Mouse (Mus musculus) CD4-positive, CD25-positive, alpha-beta regulatory T cell, adult 2 months (primary cell): ENCODE measurements at regions not wholly inside any gene's neighbourhood (a gene's known extent, or its start where the extent isn't known, plus 50 kb on each side); places are given as distances from the start of the nearest gene placed in this dataset.

Experiments
- DNase-seq: peaks from one replicate; pipeline ENCODE4 v3.0.0-alpha.2; 2012; ENCODE audit warnings: low read depth, low spot score

- DNase-seq: no peak
Measured at GRCm38 (mm10) chr3:78782766-78783165, 503.6 kb downstream of the Rapgef2 start.

- DNase-seq: no peak
Measured at GRCm38 (mm10) chr3:78755686-78756476, 530.4 kb downstream of the Rapgef2 start.

GRCm38 (mm10) chr3:78736111-78736510 lies 550.2 kb downstream of the Rapgef2 start:
- no peak for DNase-seq

- DNase-seq: no peak
Measured at GRCm38 (mm10) chr3:78716691-78717090, 569.6 kb downstream of the Rapgef2 start.

GRCm38 (mm10) chr3:78707687-78708086 lies 578.6 kb downstream of the Rapgef2 start:
- no peak for DNase-seq

GRCm38 (mm10) chr3:78698936-78699335 lies 587.4 kb downstream of the Rapgef2 start:
- no peak for DNase-seq

GRCm38 (mm10) chr3:78691499-78691898 lies 594.8 kb downstream of the Rapgef2 start:
- no peak for DNase-seq

GRCm38 (mm10) chr3:78677656-78678055 lies 608.7 kb downstream of the Rapgef2 start:
- DNase-seq: no peak

- DNase-seq: no peak
Measured at GRCm38 (mm10) chr3:78676806-78677205, 609.5 kb downstream of the Rapgef2 start.

GRCm38 (mm10) chr3:78674529-78675187 lies 611.7 kb downstream of the Rapgef2 start:
- DNase-seq: no peak

GRCm38 (mm10) chr3:78668050-78668449 lies 618.3 kb downstream of the Rapgef2 start:
- no peak for DNase-seq

- DNase-seq: no peak
Measured at GRCm38 (mm10) chr3:78667374-78668023, 618.8 kb downstream of the Rapgef2 start.

- DNase-seq: no peak
Measured at GRCm38 (mm10) chr3:78648115-78648514, 638.2 kb downstream of the Rapgef2 start.

- DNase-seq: no peak
Measured at GRCm38 (mm10) chr3:78635386-78635785, 650.9 kb downstream of the Rapgef2 start.

- DNase-seq: no peak
Measured at GRCm38 (mm10) chr3:78618900-78619299, 667.4 kb downstream of the Rapgef2 start.

GRCm38 (mm10) chr3:78594718-78595236 lies 691.5 kb downstream of the Rapgef2 start:
- DNase-seq: no peak

- no peak for DNase-seq
Measured at GRCm38 (mm10) chr3:78594305-78594704, 692.0 kb downstream of the Rapgef2 start.

GRCm38 (mm10) chr3:78586639-78587038 lies 699.7 kb downstream of the Rapgef2 start:
- DNase-seq: no peak

- no peak for DNase-seq
Measured at GRCm38 (mm10) chr3:78581868-78582267, 704.4 kb downstream of the Rapgef2 start.

GRCm38 (mm10) chr3:78581100-78581499 lies 705.2 kb downstream of the Rapgef2 start:
- DNase-seq: no peak

GRCm38 (mm10) chr3:78575667-78576464 lies 710.5 kb downstream of the Rapgef2 start:
- DNase-seq: no peak
